Mouse (Mus musculus) heart, adult 8-10 months (tissue): ENCODE measurements around the gene BC049762. TPM values are rescaled to one million over a fixed set of nuclear protein-coding genes. Genes with fewer than 3 reads are reported as not detected.

Source experiments
- DNase-seq: peaks from one replicate; pipeline ENCODE4 v3.0.0; 2022; ENCODE audit warnings: low spot score
- total RNA-seq, 4 experiments: library from RNA; stranded (reverse); gene quantifications; 2 replicates each; pipeline ENCODE4 v1.2.4; 2022

The BC049762 gene
- total RNA-seq, 4 experiments from 2014 or later: 0.38 to 0.50 TPM; not detected in 2

GRCm38 (mm10) chr11:51219396-51219980, 43.4 kb downstream of the BC049762 start:
- DNase-seq: no peak

- DNase-seq: no peak
Measured at GRCm38 (mm10) chr11:51214021-51214420, 48.8 kb downstream of the BC049762 start.

GRCm38 (mm10) chr11:51211426-51211825, 51.4 kb downstream of the BC049762 start:
- no peak for DNase-seq

- no peak for DNase-seq
Measured at GRCm38 (mm10) chr11:51207758-51208157, 55.1 kb downstream of the BC049762 start.

Other genes starting within 250 kb of the BC049762 start
- not detected for gene Olfr54, start 248.8 kb downstream of the BC049762 start, total RNA-seq
- not detected for gene Olfr1375, start 214.9 kb downstream of the BC049762 start, total RNA-seq
- 1 to 10 TPM; 1.5 to 2.3 (median 2.1) TPM for gene Zfp354a, start 203.8 kb downstream of the BC049762 start, total RNA-seq
- not detected for gene Gm12569, start 42.6 kb downstream of the BC049762 start, total RNA-seq
- 10 to 100 TPM; 28.6 to 47.2 (median 37.7) TPM for gene Clk4, start 1.3 kb downstream of the BC049762 start, total RNA-seq
- gene Col23a1, start 26.9 kb upstream of the BC049762 start, total RNA-seq: 1 to 10 TPM; 1.4 to 3.2 (median 1.9) TPM